Mouse (Mus musculus) cerebellum, postnatal 25 days (tissue): ENCODE data around the gene Amz2.

ENCODE experiments used
- DNase-seq, 2 experiments: peaks; one replicate each; pipeline ENCODE4 v3.0.0; 2021; ENCODE audit warnings: mixed read lengths in 2 of 2

The Amz2 gene

DNA sequence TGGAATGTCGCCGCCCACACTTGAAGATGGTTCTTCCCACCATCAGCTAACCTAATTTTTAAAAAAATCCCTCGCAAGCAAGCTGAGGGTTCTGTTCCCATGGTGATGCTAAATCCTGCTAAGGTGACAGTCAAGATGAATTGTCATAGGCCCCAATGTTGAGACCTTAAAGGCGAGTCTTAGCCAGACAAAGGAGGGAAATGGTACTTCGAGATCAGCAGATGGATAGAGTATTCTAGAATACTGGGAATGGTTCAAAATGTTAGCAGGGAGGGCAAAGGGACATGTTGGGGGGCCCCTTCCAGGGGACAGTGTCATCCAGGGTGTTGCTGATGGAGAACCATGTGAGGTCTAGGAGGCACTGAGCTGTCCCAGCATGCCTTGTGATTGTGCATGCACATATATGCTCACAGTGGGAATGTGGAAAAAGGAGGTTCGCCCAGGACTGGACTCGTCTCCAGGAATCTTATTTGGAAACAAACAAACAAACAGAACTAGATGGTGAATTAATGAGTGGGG is 70.8 kb downstream of the Amz2 start:
- DNase-seq = no peak

DNA sequence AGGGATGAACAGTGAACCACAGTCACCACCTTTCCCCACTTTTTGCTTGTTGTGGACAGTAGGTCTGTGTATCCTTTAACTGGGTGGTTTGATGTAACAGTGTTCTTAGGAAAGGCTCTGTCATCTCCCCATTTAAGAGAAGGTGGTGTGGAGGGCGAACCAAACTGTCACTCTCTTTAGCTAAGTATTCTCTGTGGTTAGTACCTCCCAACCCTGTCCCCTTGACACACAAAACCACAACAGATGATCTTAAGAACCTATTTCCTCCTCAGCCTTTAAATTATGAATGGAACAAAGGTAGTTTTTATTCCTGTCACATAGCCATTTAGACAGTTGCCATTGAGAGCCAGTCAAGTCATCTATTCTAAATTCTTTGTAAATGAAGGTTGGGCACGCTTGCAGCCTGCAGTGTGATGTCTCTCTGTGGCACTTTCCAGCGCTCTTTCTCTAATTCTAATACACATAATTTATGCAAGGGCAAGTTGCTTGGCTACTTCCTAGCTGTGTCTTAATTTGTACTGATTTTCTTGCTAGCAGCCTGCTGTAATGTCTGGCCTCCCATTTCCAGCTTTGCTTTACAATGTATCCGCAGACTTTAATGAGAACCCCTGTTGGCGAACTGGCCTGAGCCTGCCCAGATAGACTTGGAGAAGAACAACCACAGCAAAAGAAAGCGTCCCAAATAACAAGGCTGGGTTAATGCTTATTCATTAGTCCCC is 71.4 kb downstream of the Amz2 start:
- no peak for DNase-seq

DNA sequence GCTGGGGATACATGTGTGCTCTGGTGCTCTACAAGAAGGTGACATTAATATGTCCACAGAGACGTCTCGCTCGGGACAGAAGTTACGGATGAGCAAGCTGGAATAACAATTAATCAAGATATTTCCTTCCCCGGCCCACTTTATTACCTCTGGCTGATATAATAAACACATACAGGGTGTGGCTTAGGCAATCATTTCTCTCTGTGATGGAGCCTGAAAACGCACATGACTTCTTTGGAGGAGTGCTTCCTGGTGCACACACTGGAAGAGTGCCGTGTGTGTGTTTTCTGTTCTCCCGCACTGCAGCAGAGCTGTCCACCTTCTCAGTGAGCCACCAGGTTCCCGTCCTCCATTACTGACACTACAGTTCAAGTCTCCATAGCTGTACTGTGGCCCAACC is 72.2 kb downstream of the Amz2 start:
- no peak for DNase-seq

DNA sequence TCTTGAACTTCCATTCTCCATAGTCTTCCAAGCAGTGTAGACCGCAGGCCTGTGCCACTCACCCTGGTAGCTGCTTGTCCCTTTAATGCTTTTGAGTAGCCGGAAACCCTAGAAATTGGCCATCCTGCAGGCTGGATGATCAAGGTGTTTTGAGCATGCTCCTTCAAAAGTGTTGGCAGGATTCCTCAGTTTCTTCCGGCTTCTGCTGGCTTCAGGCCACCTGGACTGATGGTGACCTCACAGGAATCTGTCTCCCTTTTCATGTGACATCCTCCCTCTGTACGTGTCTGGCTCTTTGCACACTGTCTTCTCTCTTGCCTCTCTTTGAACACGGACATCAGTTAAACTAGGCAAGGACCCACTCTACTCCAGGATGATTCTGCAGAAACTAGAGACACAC is 74.5 kb downstream of the Amz2 start:
- peak; percentile 81 to 86 for DNase-seq
